Mouse (Mus musculus) E14TG2a.4 (cell line): ENCODE data around the gene Dpep1.

Experiments
- H3K27me3 ChIP-seq: 2 replicates; pipeline ENCODE4 v1.6.1; 2014; ENCODE audit warnings: low read length, control low read depth; ENCODE audit not compliant: insufficient read depth
- H3K36me3 ChIP-seq: 2 replicates; pipeline ENCODE4 v1.6.1; 2014; ENCODE audit warnings: low read length, control low read depth; ENCODE audit not compliant: insufficient read depth
- H3K4me1 ChIP-seq: replicated peaks from 2 replicates; pipeline ENCODE4 v1.6.1; 2014; ENCODE audit warnings: low read depth, low read length, control low read depth
- H3K4me3 ChIP-seq: replicated peaks from 2 replicates; pipeline ENCODE4 v1.5.1; 2014; ENCODE audit warnings: mild to moderate bottlenecking, low read length
- H3K9me3 ChIP-seq: 2 replicates; pipeline ENCODE4 v1.6.1; 2014; ENCODE audit warnings: low read length, control low read depth
- CTCF ChIP-seq: conservative IDR thresholded peaks from 2 replicates; pipeline ENCODE4 v1.5.1; 2014; ENCODE audit warnings: low read length
- NANOG ChIP-seq: IDR thresholded peaks from 2 replicates; pipeline ENCODE4 v1.6.1; 2014; ENCODE audit warnings: borderline replicate concordance, low read length, mixed read lengths
- POU5F1 ChIP-seq: IDR thresholded peaks from 2 replicates; pipeline ENCODE4 v1.6.1; 2014; ENCODE audit warnings: low read length, borderline replicate concordance

Gene Dpep1

GRCm38 (mm10) chr8:123185566-123186409, at the start of gene Dpep1:
Gene Dpep1 (plus strand): TSS chr8:123186242.
- H3K4me1 ChIP-seq, result peaks cover 39% of the 10 kb centered on the region
- no peaks in the 10 kb centered on the region for H3K36me3 ChIP-seq
- TF ChIP-seq CTCF (no peak), NANOG (no peak), POU5F1 (no peak)
- no peak within 1 kb of the TSS for H3K4me3 ChIP-seq
- peaks cover 1% of the 10 kb centered on the region for H3K9me3 ChIP-seq
- no peaks in the 10 kb centered on the region for H3K27me3 ChIP-seq

GRCm38 (mm10) chr8:123136287-123136686, 49.8 kb upstream of the Dpep1 start:
- TF ChIP-seq POU5F1 (no peak), NANOG (no peak), CTCF (no peak)
- Histone ChIP-seq H3K9me3 (peaks cover 57% of the 10 kb centered on the region), H3K27me3 (0 out of 2 replicates have a peak, but pooled peaks cover 3% of the 10 kb centered on the region), H3K4me3 (no peak overlapping the region), H3K4me1 (peaks cover 3% of the 10 kb centered on the region), H3K36me3 (no peaks in the 10 kb centered on the region)

- Histone ChIP-seq H3K4me3 (no peak overlapping the region), H3K4me1 (no peaks in the 10 kb centered on the region), H3K36me3 (no peaks in the 10 kb centered on the region), H3K9me3 (peaks cover 71% of the 10 kb centered on the region), H3K27me3 (no peaks in the 10 kb centered on the region)
- TF ChIP-seq POU5F1, result no peak
- TF ChIP-seq NANOG, result no peak
- no peak for TF ChIP-seq CTCF
Measured at GRCm38 (mm10) chr8:123137645-123138077, 48.4 kb upstream of the Dpep1 start.

- no peak for TF ChIP-seq NANOG
- no peak for TF ChIP-seq POU5F1
- TF ChIP-seq CTCF, result no peak
- no peaks in the 10 kb centered on the region for H3K4me1 ChIP-seq
- no peak overlapping the region for H3K4me3 ChIP-seq
- H3K9me3 ChIP-seq, result peaks cover 75% of the 10 kb centered on the region
- no peaks in the 10 kb centered on the region for H3K27me3 ChIP-seq
- no peaks in the 10 kb centered on the region for H3K36me3 ChIP-seq
Measured at GRCm38 (mm10) chr8:123138741-123139140, 47.3 kb upstream of the Dpep1 start.

GRCm38 (mm10) chr8:123141741-123142462, 44.1 kb upstream of the Dpep1 start:
- Histone ChIP-seq H3K9me3 (peaks cover 69% of the 10 kb centered on the region), H3K36me3 (no peaks in the 10 kb centered on the region), H3K27me3 (no peaks in the 10 kb centered on the region), H3K4me1 (no peaks in the 10 kb centered on the region), H3K4me3 (no peak overlapping the region)
- TF ChIP-seq NANOG (no peak), CTCF (no peak), POU5F1 (no peak)

GRCm38 (mm10) chr8:123145279-123145678, 40.8 kb upstream of the Dpep1 start:
- Histone ChIP-seq H3K36me3 (no peaks in the 10 kb centered on the region), H3K4me3 (no peak overlapping the region), H3K27me3 (no peaks in the 10 kb centered on the region), H3K4me1 (peaks cover 11% of the 10 kb centered on the region), H3K9me3 (peaks cover 35% of the 10 kb centered on the region)
- TF ChIP-seq NANOG (no peak), CTCF (no peak; the same call in 1 of the 2 replicates), POU5F1 (no peak)

- no peak for TF ChIP-seq NANOG
- TF ChIP-seq CTCF, result no peak
- no peak for TF ChIP-seq POU5F1
- no peaks in the 10 kb centered on the region for H3K36me3 ChIP-seq
- H3K4me1 ChIP-seq, result peaks cover 11% of the 10 kb centered on the region
- no peak overlapping the region for H3K4me3 ChIP-seq
- no peaks in the 10 kb centered on the region for H3K27me3 ChIP-seq
- peaks cover 24% of the 10 kb centered on the region for H3K9me3 ChIP-seq
Measured at GRCm38 (mm10) chr8:123146390-123146789, 39.7 kb upstream of the Dpep1 start.

GRCm38 (mm10) chr8:123150737-123151171, 35.3 kb upstream of the Dpep1 start:
- Histone ChIP-seq H3K27me3 (no peaks in the 10 kb centered on the region), H3K4me1 (peaks cover 22% of the 10 kb centered on the region), H3K4me3 (no peak overlapping the region), H3K9me3 (no peaks in the 10 kb centered on the region), H3K36me3 (no peaks in the 10 kb centered on the region; the same call in 1 of the 2 replicates)
- no peak for TF ChIP-seq POU5F1
- no peak for TF ChIP-seq NANOG
- TF ChIP-seq CTCF, result no peak
